Mouse (Mus musculus) stomach, postnatal 0 days (tissue): ENCODE results near the gene Pdzd4. TPM values are rescaled to one million over a fixed set of nuclear protein-coding genes. Genes with fewer than 3 reads are reported as not detected.

Source experiments
- ATAC-seq: fragments of 200-750 bp; cut with Nextera tagmentation; 2 replicates; pipeline ENCODE4 v1.8.0; 2017; ENCODE audit not compliant: low FRiP score, low TSS enrichment
- DNase-seq: peaks from one replicate; pipeline ENCODE4 v3.0.0-alpha.2; 2016; ENCODE audit warnings: low spot score
- H3K27ac ChIP-seq: fragments of 300-500 bp; sonication (generic); replicated peaks from 2 replicates; pipeline ENCODE4 v1.5.1; 2014; ENCODE audit warnings: mild to moderate bottlenecking, control low read depth
- H3K27me3 ChIP-seq: fragments of 300-500 bp; sonication (generic); 2 replicates; pipeline ENCODE4 v1.6.1; 2014; ENCODE audit warnings: low read length; ENCODE audit not compliant: control insufficient read depth, insufficient read depth
- H3K36me3 ChIP-seq: fragments of 300-500 bp; sonication (generic); 2 replicates; pipeline ENCODE4 v1.6.1; 2014; ENCODE audit warnings: low read length, mixed read lengths; ENCODE audit not compliant: control insufficient read depth, insufficient read depth
- H3K4me1 ChIP-seq: fragments of 300-500 bp; sonication (generic); replicated peaks from 2 replicates; pipeline ENCODE4 v1.6.1; 2014; ENCODE audit warnings: antibody characterized with exemption; ENCODE audit not compliant: control insufficient read depth, insufficient read depth
- H3K4me2 ChIP-seq: fragments of 300-500 bp; sonication (generic); replicated peaks from 2 replicates; pipeline ENCODE4 v1.6.1; 2014; ENCODE audit warnings: low read depth, mild to moderate bottlenecking, control low read depth, moderate library complexity
- H3K4me3 ChIP-seq: fragments of 300-500 bp; sonication (generic); 2 replicates; pipeline ENCODE4 v1.5.1; 2014; ENCODE audit warnings: low read depth, low read length, control low read depth
- H3K9ac ChIP-seq: fragments of 300-500 bp; sonication (generic); 2 replicates; pipeline ENCODE4 v1.6.1; 2014; ENCODE audit warnings: mild to moderate bottlenecking, low read length, control low read depth, mixed read lengths
- H3K9me3 ChIP-seq: fragments of 300-500 bp; sonication (generic); 2 replicates; pipeline ENCODE4 v1.6.1; 2016; ENCODE audit warnings: low read length; ENCODE audit not compliant: control insufficient read depth
- CTCF ChIP-seq: IDR thresholded peaks from 2 replicates; pipeline ENCODE4 v1.5.1; 2016; ENCODE audit warnings: antibody characterized with exemption, low read depth, mild to moderate bottlenecking, moderate library complexity
- EP300 ChIP-seq: optimal IDR thresholded peaks from 2 replicates; pipeline ENCODE3; 2016; ENCODE audit warnings: antibody characterized with exemption
- WGBS: fragments of 180-500 bp; shearing (Covaris S2); extraction: QIAGEN DNeasy Blood & Tissue Kit; methylation state at CpG from one replicate; pipeline ENCODE4 v1.1.7; 2014; 5-methylcytosine and 5-hydroxymethylcytosine counted together
- polyA plus RNA-seq: library from polyadenylated mRNA; unstranded; fragments of >200 nt; fragmentation: Nextera tagmentation; extraction: Ambion mirVana; gene quantifications from 2 replicates; pipeline ENCODE4 v1.2.1, GENCODE M21; 2015

Gene Pdzd4
- polyA plus RNA-seq, 1 experiment from 2014 or later, result 0.38 TPM

- Histone ChIP-seq H3K4me2 (no peak overlapping the region), H3K36me3 (no peaks in the 10 kb centered on the region), H3K4me3 (no peak overlapping the region), H3K9ac (no peak overlapping the region), H3K4me1 (no peaks in the 10 kb centered on the region), H3K27me3 (no peaks in the 10 kb centered on the region), H3K9me3 (no peaks in the 10 kb centered on the region), H3K27ac (no peak overlapping the region)
- TF ChIP-seq EP300 (no peak), CTCF (no peak)
- no peak for ATAC-seq
- DNase-seq, result no peak
These were observed 31.7 kb downstream of the Pdzd4 start for GRCm38 (mm10) chrX:73793039-73793438.

GRCm38 (mm10) chrX:73788501-73788900 is 36.3 kb downstream of the Pdzd4 start:
- no peaks in the 10 kb centered on the region for H3K27me3 ChIP-seq
- ATAC-seq (no peak), DNase-seq (no peak)
- peak overlapping the region; percentile 59 for H3K4me2 ChIP-seq
- no peaks in the 10 kb centered on the region for H3K9me3 ChIP-seq
- H3K36me3 ChIP-seq, result no peaks in the 10 kb centered on the region
- H3K9ac ChIP-seq, result no peak overlapping the region
- 86% methylated on average over 1 of the region's 1 CpGs for WGBS
- H3K4me1 ChIP-seq, result no peaks in the 10 kb centered on the region
- H3K4me3 ChIP-seq, result no peak overlapping the region
- TF ChIP-seq CTCF (no peak), EP300 (no peak)
- no peak overlapping the region for H3K27ac ChIP-seq

GRCm38 (mm10) chrX:73787225-73787558 is 37.6 kb downstream of the Pdzd4 start:
- Histone ChIP-seq H3K9ac (peak overlapping the region; percentile 77), H3K4me3 (peak overlapping the region; percentile 56), H3K27me3 (no peaks in the 10 kb centered on the region), H3K4me2 (peak overlapping the region; percentile 59), H3K27ac (peak overlapping the region; percentile 89), H3K4me1 (no peaks in the 10 kb centered on the region), H3K36me3 (no peaks in the 10 kb centered on the region), H3K9me3 (no peaks in the 10 kb centered on the region)
- WGBS, result 14% methylated on average over 19 of the region's 22 CpGs
- DNase-seq (no peak), ATAC-seq (no peak)
- no peak for TF ChIP-seq CTCF
- no peak for TF ChIP-seq EP300

- 15% methylated on average over 51 of the region's 52 CpGs for WGBS
These were observed 38.2 kb downstream of the Pdzd4 start, which contains the start of the genes Idh3g and Ssr4 for GRCm38 (mm10) chrX:73786364-73787224. Gene Idh3g, minus strand, starts transcription at chrX:73786897. Gene Ssr4, plus strand, starts transcription at chrX:73787028.

GRCm38 (mm10) chrX:73785666-73786065 is 39.1 kb downstream of the Pdzd4 start:
- no peak for ATAC-seq
- Histone ChIP-seq H3K27ac (0 out of 2 replicates have a peak overlapping the region, but pooled peaks have one; percentile 45), H3K36me3 (no peaks in the 10 kb centered on the region)

More at GRCm38 (mm10) chrX:73786364-73787224, 38.2 kb downstream of the Pdzd4 start, which contains the start of the genes Idh3g and Ssr4:
- no peaks in the 10 kb centered on the region for H3K4me1 ChIP-seq
- no peaks in the 10 kb centered on the region for H3K36me3 ChIP-seq
- peak within 1 kb of the TSS; percentile 56 for H3K4me3 ChIP-seq
- H3K4me2 ChIP-seq, result peak within 1 kb of the TSS; percentile 59
- H3K9ac ChIP-seq, result peak within 1 kb of the TSS; percentile 77
- DNase-seq (peak; percentile 92), ATAC-seq (peak; percentile 96)
- no peaks in the 10 kb centered on the region for H3K27me3 ChIP-seq
- H3K27ac ChIP-seq, result peak within 1 kb of the TSS; percentile 89
- TF ChIP-seq CTCF (peak; percentile 67), EP300 (peak; percentile 96)
- H3K9me3 ChIP-seq, result no peaks in the 10 kb centered on the region

GRCm38 (mm10) chrX:73782227-73782626 is 42.5 kb downstream of the Pdzd4 start:
- Histone ChIP-seq H3K9me3 (no peaks in the 10 kb centered on the region), H3K36me3 (no peaks in the 10 kb centered on the region), H3K4me2 (no peak overlapping the region), H3K27me3 (no peaks in the 10 kb centered on the region), H3K4me3 (no peak overlapping the region), H3K9ac (no peak overlapping the region), H3K4me1 (no peaks in the 10 kb centered on the region), H3K27ac (no peak overlapping the region)
- TF ChIP-seq EP300, result no peak
- TF ChIP-seq CTCF, result no peak
- DNase-seq, result no peak
- WGBS, result 88% methylated on average over 3 of the region's 3 CpGs
- no peak for ATAC-seq

More at GRCm38 (mm10) chrX:73785666-73786065, 39.1 kb downstream of the Pdzd4 start:
- Histone ChIP-seq H3K9ac (peak overlapping the region; percentile 65), H3K9me3 (no peaks in the 10 kb centered on the region), H3K4me2 (peak overlapping the region; percentile 50), H3K4me3 (peak overlapping the region; percentile 56), H3K27me3 (no peaks in the 10 kb centered on the region), H3K4me1 (no peaks in the 10 kb centered on the region)
- TF ChIP-seq EP300 (no peak), CTCF (no peak)
- no peak for DNase-seq
